Mouse (Mus musculus): ENCODE data around the gene Mmp25. TPM values are rescaled to one million over a fixed set of nuclear protein-coding genes. Genes with fewer than 3 reads are reported as not detected.
A peak's percentile ranks its signal among the peaks of the same experiment; 100 is the strongest.

The Mmp25 gene
- polyA plus RNA-seq (2012; rRNA removed) = 0.41 and 0.67 TPM in 2 replicates

DNA sequence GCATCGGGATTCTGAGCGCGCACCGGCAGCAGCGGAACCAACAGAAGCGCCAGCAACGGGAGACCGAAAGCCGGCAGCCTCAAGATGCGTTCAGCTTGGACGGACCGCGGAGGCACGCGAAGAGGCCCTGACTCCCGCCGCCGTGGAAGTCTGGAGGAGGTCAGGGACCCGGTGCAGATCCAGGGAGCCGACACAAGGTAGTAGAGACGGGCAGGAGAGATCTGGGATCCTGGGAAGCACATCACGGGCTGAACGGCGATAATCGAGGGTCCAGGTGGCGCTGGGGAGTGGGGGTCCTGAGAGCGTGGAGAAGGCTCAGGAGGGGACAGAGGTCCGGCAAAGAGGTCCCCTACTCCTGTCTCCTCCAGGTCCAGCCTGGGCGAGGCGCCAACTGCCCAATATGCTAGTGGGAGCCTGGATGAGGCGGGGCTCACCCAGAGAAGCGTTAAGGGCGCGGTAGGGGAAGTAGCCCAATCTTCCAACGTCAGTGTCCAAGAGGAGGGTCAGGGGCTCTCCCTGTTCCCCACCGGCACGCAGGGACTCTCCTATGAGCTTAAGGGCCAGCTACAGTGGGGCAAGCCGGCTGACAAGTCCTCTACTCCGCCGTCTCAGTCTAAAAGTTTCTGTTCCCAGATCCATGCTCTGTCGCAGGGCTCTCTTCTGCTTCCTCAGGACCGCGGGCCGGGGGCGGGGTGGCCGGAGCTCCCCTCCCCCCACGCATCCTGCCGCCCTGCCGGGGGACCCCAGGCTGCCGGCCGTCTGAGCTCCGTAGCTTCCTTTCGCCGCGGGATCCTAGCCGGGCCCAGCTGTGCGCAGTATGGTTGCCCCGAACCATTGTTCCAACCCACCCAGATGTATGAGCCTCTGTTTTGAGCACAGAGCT is at the start of gene Mmp25:
Gene Mmp25 (minus strand): TSS at position 665 of the 883 bp plus-strand sequence.
- no peak for DNase-seq (ENCODE audit: low read depth, low spot score)
- 2% methylated on average over 58 of the region's 58 CpGs for WGBS

DNA sequence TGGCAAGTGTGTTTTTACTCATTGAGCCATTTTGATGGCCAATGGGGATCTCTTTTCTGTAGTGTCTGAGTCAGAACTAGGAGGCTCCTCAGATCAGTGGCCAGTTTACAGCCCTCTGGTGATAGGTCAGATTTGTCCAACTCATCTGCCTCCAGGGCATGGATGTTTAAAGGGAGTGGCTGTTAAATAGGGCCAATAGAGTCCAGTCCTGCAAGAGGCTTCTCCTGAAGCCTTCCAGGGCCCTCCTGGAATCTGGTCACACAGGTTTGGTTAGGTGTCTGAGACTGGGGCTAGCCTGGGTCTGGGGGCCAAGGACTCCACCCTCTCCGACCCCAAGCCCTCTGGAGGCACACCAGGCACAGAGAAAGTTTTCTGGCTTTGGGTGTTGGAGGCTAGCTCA is 49.4 kb upstream of the Mmp25 start:
- 61% methylated on average over 1 of the region's 1 CpGs for WGBS
- no peak for DNase-seq (ENCODE audit: low read depth, low spot score)

DNA sequence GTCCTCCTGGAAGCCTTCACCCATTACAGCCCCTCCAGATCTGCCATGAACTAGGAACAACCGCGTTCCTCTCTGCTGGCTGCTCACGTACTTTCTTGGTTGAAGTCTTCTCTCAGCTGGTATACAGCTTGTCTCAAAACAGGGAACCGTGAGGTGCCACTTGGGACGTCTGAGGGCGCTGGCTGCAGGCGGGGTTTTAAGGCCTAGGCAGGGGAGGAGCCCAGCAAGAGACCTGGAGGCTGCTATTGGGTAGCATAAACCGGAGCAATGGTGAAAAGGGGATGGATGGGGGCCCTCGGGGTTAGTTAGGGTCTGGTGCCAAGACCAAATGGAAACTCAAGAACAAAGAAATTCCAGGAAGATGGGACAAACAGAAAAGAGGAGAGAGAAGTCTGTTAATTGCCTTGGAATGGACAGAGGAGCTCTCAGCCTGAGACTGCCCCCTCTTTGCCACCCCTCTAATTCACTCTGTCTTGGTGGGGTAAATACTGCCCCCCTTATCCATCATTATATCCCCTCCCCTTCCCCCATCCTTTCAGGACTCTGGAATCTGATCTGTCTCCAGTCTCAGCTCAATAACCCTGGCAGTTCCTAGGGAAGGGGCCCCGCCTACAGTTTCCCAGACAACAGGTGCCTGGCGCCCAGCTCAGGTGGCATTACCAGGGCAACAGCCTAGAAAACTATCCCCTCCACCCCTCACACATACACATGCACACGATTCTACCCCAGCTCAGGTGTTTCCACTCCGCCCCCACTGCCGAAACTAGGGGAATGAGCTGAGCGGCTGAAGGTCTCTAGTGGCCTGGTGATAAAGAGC is 39.0 kb upstream of the Mmp25 start, which contains the start of gene Cldn9:
Gene Cldn9 (minus strand): TSS at position 171 of the 817 bp plus-strand sequence.
- DNase-seq (ENCODE audit: low read depth, low spot score) = no peak
- 38% methylated on average over 15 of the region's 15 CpGs for WGBS

DNA sequence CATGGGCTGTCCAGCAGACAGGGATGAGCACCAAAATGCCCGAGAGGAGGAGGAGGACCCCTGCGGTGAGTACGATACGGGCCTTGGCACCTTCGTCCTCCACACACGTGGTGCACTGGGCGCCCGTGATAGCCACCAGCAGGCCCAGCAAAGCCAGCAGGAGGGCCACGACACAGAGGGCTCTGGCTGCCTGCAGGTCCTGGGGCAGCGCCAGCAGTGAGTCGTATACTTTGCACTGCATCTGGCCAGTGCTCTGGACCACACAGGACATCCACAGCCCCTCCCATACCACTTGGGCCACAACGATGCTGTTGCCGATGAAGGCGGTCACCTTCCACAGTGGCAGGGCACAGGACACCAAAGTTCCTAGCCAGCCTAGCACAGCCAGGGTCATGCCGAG is 38.1 kb upstream of the Mmp25 start:
- WGBS = 57% methylated on average over 15 of the region's 15 CpGs

DNA sequence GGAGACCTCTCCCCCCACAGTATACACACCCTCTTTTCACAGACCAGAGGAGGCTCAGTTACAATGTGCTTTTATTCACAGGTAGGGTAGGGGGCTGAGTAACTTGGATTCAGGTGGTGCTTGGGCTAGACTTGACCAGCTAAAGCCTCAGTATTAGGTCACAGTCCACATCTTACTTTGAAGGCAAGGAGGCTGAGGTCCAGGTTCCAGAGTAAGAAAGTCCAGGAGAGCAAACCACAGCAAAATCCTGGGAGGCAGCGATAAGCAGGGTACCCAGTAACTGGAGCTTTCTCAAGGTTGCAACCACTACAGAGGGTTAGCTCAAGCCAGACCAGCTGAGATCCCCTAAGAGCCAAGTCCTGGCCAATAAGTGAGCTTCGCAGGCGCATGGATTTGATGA is 37.5 kb upstream of the Mmp25 start:
- DNase-seq (ENCODE audit: low read depth, low spot score) = no peak
- 84% methylated on average over 3 of the region's 3 CpGs for whole genome bisulfite sequencing

More for the DNA sequence above, 38.1 kb upstream of the Mmp25 start:
- DNase-seq (ENCODE audit: low read depth, low spot score) = no peak

DNA sequence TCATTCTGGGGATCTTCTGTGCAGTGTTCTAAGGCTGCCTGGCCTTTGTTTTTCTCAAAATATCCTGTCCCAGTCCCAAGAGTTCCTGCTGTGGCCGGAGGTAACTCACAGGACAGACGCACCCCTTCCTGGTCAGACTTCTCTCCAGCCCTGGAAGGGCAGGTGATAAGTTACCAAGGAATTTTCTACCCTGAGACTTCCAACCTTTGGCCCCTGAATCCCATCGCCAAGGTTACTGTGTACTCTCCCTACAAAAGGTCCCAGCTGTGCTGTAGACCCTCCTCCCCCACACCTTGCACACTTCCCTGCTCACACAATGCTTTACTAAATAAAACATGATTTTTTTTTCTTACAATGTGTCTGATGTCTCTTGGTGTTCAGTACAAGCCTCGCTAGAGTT is 37.0 kb upstream of the Mmp25 start:
- WGBS = 33% methylated on average over 4 of the region's 4 CpGs

DNA sequence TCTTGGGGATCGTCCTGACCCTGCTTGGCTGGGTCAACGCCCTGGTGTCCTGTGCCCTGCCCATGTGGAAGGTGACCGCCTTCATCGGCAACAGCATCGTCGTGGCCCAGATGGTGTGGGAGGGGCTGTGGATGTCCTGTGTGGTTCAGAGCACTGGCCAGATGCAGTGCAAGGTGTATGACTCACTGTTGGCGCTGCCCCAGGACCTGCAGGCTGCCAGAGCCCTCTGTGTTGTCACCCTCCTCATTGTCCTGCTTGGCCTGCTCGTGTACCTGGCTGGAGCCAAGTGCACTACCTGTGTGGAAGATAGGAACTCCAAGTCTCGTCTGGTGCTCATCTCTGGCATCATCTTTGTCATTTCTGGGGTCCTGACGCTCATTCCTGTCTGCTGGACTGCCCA is 36.0 kb upstream of the Mmp25 start:
- WGBS = 29% methylated on average over 10 of the region's 10 CpGs
- DNase-seq (ENCODE audit: low read depth, low spot score) = no peak

More for the DNA sequence above, 37.0 kb upstream of the Mmp25 start:
- no peak for DNase-seq (ENCODE audit: low read depth, low spot score)

DNA sequence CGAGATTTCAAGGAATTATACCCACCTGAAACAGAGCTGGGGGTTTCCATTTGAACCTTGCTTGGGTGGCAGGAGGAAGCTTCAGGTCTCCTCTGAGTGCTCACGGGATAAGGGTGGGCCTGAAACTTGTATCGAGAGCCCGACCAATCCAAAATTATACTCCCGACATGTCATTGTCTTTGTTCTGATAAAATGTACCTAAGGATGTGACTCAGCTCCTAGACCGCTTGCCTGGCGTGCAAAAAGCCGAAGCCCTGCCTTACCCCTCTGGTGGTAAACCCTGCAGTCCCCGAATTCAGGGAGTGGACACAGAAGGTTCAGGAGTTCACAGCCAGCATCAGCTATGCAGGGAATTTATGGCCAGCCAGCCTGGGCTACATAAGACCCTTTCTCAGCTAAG is 35.3 kb upstream of the Mmp25 start:
- 77% methylated on average over 9 of the region's 9 CpGs for WGBS
- no peak for DNase-seq (ENCODE audit: low read depth, low spot score)

DNA sequence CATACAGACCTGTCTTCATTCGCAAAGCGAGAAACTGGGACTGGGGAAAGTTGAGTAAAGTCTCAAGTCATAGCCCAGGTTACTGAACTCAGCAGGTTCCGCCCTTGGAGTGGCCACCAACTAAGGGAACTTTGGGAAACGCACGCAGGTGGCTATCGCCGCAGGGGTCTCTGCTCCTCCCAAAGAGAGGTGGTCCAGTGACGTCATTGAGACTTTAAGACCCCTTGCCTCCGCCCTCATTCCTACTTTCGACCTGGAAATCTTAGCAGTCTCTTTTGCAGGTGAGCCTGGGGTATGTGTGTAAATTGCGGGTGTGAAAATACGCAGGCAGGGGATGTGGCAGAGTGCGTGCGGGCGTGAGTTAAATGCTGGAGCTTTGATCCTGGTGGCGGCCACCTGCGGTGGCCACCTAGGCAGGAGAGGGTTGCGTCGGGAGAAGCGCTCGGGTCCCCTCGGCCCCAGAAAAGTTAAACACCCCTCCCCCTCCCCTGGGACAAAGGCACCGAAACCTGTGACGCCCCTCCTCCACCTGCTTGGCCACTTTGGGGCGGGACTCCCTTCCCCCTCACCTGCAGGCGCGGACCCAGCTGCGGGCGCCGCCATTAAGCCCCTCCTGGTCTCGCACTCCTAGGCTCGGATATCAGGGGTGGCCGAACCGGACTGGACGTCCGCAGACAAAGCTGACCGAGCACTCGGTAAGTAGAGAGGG is 34.2 kb upstream of the Mmp25 start, which contains the start of gene Cldn6:
Gene Cldn6 (plus strand): TSS at position 123 of the 709 bp plus-strand sequence.
- DNase-seq (ENCODE audit: low read depth, low spot score) = no peak
- WGBS = 15% methylated on average over 38 of the region's 38 CpGs

DNA sequence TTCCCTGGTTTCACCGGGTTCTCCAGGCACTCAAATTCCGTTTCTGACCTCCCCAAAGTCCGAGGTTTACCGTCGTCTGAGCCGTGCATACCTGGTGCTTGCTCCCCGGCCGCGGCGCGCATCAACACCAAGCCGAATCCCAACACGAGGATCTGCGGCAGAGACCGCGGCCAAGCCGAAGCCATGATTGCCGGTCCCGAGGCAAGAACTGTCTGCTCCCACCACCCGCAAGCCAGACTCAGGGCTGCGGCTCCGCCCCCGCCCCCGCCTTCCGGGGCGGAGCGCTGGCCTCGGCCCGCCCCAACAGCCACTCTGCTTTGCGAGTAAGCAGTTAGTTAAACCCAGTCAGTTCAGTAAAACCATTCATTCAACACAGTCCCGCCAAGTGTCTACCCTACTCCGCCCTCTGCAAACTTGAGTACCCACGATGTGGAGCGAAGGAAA is 32.2 kb upstream of the Mmp25 start, which contains the start of gene Tnfrsf12a:
Gene Tnfrsf12a (minus strand): TSS at position 233 of the 444 bp plus-strand sequence.
- DNase-seq (ENCODE audit: low read depth, low spot score) = no peak
- WGBS = under 1% methylated on average over 34 of the region's 34 CpGs

DNA sequence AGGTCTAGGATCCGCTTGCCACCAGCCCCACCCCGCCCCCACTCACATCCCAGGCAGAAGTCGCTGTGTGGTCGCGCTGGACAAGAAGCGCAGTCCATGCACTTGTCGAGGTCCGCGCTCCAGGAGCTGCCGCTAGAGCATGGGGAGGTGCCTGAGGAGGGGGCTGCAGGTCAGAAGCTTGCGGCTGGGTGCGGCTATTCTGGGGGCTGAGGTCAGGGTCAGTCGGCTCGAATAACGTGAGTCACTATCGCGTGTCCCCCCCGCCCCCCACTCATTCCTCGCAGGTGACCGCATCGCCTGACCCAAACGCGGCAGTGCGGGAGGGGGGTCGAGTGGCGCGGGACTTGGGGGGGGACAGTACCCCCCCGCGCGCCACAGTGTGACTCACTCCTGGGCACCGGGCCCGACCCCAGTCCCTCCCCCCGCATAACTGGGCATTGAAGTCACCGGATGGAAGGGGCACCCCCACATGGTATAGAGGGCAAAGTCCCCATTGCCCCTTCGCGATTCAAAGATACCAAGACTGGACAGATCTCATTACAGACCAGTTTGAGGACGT is 31.5 kb upstream of the Mmp25 start:
- DNase-seq (ENCODE audit: low read depth, low spot score) = no peak

DNA sequence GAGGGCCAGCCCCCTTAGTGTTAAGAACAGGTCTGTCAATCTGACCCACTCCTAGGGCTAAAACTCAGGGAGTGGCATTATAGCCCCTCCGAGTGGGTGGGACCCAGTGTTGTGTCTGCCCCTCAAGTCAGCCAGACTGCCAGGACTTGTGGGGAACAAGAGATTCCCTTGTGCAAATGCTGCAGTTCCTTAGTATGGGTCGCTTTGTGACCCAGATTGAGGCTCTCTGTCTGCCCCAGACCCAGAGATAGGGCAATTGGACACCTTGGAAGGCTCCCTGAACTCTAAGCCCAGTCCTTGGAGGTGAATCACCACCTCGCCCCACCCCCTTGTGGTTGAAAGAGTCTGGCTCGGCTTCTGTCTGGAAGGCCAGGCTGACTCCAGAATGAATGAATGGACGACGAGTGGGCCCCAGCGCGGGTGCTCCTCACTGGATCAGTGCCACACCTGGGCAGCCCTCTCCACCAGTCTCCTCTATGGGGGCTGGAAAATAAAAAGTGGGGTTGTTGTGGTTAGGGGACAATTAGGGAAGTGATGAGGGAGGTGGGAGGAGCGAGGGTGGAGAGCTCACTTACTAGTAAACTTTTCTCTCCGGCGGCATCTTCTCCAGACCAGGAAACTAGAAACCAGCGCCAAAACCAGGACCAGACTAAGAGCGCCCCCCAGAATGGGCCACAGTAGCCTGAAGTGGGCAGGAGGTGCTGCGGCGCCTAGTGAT is 30.6 kb upstream of the Mmp25 start:
- DNase-seq (ENCODE audit: low read depth, low spot score) = no peak
- WGBS = 15% methylated on average over 15 of the region's 15 CpGs

More for the DNA sequence above, 31.5 kb upstream of the Mmp25 start:
- 2% methylated on average over 37 of the region's 37 CpGs for WGBS

DNA sequence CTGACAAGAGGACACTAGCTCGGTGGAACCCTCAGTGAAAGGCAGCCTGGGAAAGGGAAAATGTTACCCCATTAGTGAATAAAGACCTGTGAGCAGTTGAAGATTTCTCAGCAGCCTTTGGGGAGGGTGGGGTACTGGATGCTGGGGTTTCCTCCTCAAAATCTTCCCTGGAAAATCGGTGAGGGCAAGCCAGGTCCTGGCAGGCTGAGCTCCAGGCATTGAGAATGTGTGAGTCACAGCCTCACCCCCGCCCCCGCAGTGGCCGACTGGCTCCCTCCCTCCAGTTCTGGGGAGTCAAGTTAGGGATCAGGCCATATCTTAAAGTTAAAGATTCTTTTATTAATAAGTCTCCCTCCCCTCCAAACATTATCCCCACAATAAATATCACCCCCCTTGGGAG is 30.1 kb upstream of the Mmp25 start:
- no peak for DNase-seq (ENCODE audit: low read depth, low spot score)
- WGBS = 24% methylated on average over 5 of the region's 5 CpGs

DNA sequence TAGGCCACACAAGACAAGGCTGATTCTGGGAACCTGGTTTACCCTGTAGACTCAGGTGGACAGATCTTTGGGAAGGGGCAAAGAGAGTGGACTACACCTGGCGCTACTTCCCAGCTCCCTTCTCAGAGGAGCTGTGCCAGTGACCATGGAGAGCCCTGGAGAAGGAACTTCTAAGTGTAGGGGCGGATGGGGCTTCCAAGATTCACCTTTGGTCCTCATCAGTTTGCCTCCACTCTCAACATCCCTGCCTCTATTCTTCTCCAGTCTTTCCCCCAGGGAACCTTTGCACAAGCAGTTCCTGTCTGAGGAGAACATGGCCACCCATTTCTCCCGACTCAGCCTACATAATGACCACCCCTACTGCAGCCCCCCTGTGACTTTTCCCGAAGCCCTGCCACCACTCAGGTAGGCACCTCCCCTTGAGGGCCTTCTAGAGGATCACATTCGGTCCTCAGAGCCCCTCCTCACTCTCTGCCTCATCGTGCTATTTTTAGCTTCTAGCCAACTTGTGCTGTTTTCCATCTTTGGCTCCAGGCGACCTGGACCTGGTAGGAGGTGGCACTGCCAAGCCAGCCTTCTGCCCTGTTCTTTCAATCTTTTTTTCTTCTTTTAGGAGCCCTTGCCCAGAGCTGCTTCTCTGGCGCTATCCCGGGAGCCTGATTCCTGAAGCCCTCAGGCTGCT is 29.3 kb upstream of the Mmp25 start:
- 32% methylated on average over 9 of the region's 9 CpGs for WGBS
- no peak for DNase-seq (ENCODE audit: low read depth, low spot score)

DNA sequence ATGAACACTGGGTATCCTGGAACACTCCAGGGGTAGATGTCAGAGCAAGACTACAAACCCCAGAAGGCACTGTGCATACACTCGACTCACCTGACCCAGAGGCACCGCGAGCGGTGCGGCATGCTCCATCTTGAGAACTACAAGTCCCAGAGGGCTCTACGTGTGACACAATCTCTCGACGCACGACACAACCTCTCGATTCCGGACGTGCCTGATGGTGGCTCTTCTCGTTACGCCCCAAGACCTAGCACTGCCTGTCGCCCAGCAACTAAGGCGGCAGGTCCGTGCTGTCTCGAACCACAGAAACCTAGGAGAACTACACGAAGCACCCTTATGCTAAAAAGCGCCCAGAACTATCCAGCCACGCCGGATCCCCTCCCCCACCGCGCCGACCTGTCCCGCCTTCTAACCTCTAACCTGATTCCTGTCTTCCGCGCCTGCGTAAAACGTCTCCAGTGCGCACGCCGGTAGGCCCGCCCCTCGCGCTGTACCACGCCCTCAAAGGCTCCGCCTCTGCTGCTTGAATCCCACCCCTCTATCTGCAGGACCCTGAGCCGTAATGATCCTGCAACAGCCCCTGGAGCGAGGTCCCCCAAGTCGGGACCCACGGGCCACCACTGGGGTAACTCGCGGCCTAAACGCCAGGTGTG is 28.5 kb upstream of the Mmp25 start, which contains the start of the genes Hcfc1r1 and Thoc6:
Gene Hcfc1r1 (plus strand): TSS at position 173 of the 650 bp plus-strand sequence.
Gene Thoc6 (minus strand): TSS at position 459 of the 650 bp plus-strand sequence.
- WGBS = under 1% methylated on average over 45 of the region's 45 CpGs
- peak; percentile 91 for DNase-seq (ENCODE audit: low read depth, low spot score)

DNA sequence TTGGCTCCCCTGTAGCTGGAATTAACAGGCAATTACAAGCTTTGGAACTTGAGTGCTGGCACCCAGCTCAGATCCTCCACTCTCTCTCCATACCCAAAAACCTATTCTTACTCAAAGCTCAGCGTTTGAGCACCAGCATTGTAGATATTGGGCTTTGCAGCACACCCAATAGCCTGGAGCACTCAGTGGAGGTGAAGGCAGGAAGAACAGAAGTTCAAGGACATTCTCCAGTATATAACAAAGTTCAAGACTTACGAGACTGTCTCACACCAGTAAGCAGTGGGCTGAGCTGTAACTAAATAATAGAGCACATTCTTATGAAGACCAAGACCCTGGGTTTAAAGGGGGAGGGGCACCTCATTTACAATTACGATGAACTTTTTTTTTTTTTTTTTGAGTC is 27.7 kb upstream of the Mmp25 start:
- no peak for DNase-seq (ENCODE audit: low read depth, low spot score)
- WGBS = 31% methylated on average over 3 of the region's 3 CpGs

DNA sequence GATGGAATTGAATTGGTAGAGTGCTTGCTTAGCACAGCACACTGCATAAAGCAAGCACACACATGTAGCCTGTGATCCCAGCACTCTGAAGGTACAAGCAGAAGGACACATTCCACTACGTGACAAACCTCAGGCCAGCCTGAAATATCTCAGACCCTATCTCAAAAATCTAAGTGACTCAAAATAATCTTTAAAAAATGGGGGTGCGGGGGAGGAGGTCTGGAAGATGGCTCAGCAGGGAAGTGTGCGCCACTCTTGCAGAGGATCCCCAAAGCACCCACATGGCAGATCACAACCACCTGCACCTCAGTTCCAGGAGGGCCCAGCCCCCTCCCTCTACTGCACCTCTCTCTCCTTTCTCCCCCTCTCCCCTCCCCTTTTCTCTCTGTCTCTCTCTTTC is 26.4 kb upstream of the Mmp25 start:
- 93% methylated on average over 3 of the region's 3 CpGs for WGBS
- DNase-seq (ENCODE audit: low read depth, low spot score) = no peak

All from large intestine, adult 2 months (tissue).